Mouse (Mus musculus) kidney, embryonic 15.5 days (tissue): ENCODE results near the gene Clint1. TPM values are rescaled to one million over a fixed set of nuclear protein-coding genes. Genes with fewer than 3 reads are reported as not detected.
A peak's percentile ranks its signal among the peaks of the same experiment; 100 is the strongest.
"Not testable (repeated sequence)": the region's sequence is repeated elsewhere in the genome, so short reads cannot be mapped to it uniquely, and the experiment has no call there.

ENCODE experiments used
- ATAC-seq: fragments of 200-750 bp; cut with Nextera tagmentation; replicated peaks from 2 replicates; pipeline ENCODE4 v1.8.0; 2017; ENCODE audit warnings: moderate TSS enrichment; ENCODE audit not compliant: low FRiP score
- H3K27ac ChIP-seq: fragments of 300-500 bp; sonication (generic); 2 replicates; pipeline ENCODE4 v1.5.1; 2015; ENCODE audit warnings: mild to moderate bottlenecking, inconsistent platforms
- H3K27me3 ChIP-seq: fragments of 300-500 bp; sonication (generic); 2 replicates; pipeline ENCODE4 v1.6.1; 2015; ENCODE audit warnings: inconsistent platforms
- H3K36me3 ChIP-seq: fragments of 300-500 bp; sonication (generic); 2 replicates; pipeline ENCODE4 v1.6.1; 2015; ENCODE audit warnings: inconsistent platforms
- H3K4me1 ChIP-seq: fragments of 300-500 bp; sonication (generic); 2 replicates; pipeline ENCODE4 v1.6.1; 2015; ENCODE audit warnings: inconsistent platforms
- H3K4me2 ChIP-seq: fragments of 300-500 bp; sonication (generic); 2 replicates; pipeline ENCODE4 v1.6.1; 2015; ENCODE audit warnings: moderate library complexity, mild to moderate bottlenecking, inconsistent platforms
- H3K4me3 ChIP-seq: fragments of 300-500 bp; sonication (generic); replicated peaks from 2 replicates; pipeline ENCODE4 v1.5.1; 2015; ENCODE audit warnings: mild to moderate bottlenecking, inconsistent platforms
- H3K9ac ChIP-seq: fragments of 300-500 bp; sonication (generic); 2 replicates; pipeline ENCODE4 v1.6.1; 2015; ENCODE audit warnings: mild to moderate bottlenecking, inconsistent platforms
- H3K9me3 ChIP-seq: fragments of 300-500 bp; sonication (generic); replicated peaks from 2 replicates; pipeline ENCODE4 v1.6.1; 2016; ENCODE audit warnings: inconsistent platforms
- WGBS: fragments of 180-500 bp; shearing (Covaris S2); methylation state at CpG from one replicate; pipeline ENCODE4 v1.1.7; 2015; ENCODE audit warnings: mixed read lengths; 5-methylcytosine and 5-hydroxymethylcytosine counted together
- polyA plus RNA-seq: library from polyadenylated mRNA; unstranded; fragments of >200 nt; fragmentation: Nextera tagmentation; extraction: Ambion mirVana; gene quantifications from 2 replicates; pipeline ENCODE4 v1.2.1, GENCODE M21; 2015

The Clint1 gene
- polyA plus RNA-seq, 1 experiment from 2014 or later: 97.8 TPM

- H3K27ac ChIP-seq: no peak overlapping the region
- H3K4me1 ChIP-seq: peaks cover 21% of the 10 kb centered on the region
- no peak overlapping the region for H3K9ac ChIP-seq
- H3K27me3 ChIP-seq: no peaks in the 10 kb centered on the region
- no peaks in the 10 kb centered on the region for H3K36me3 ChIP-seq
- no peaks in the 10 kb centered on the region for H3K9me3 ChIP-seq
- no peak for ATAC-seq
- 80% methylated on average over 4 of the region's 4 CpGs for WGBS
- no peak overlapping the region for H3K4me2 ChIP-seq
- no peak overlapping the region for H3K4me3 ChIP-seq
These were observed 14.7 kb downstream of the Clint1 start for GRCm38 (mm10) chr11:45866534-45866933.

GRCm38 (mm10) chr11:45873666-45874065 is 21.8 kb downstream of the Clint1 start:
- ATAC-seq: no peak
- Histone ChIP-seq H3K4me2 (no peak overlapping the region), H3K9ac (no peak overlapping the region), H3K9me3 (no peaks in the 10 kb centered on the region), H3K4me3 (no peak overlapping the region), H3K27ac (no peak overlapping the region), H3K4me1 (peaks cover 37% of the 10 kb centered on the region), H3K27me3 (no peaks in the 10 kb centered on the region), H3K36me3 (0 out of 2 replicates have a peak, but pooled peaks cover 12% of the 10 kb centered on the region)
- 80% methylated on average over 1 of the region's 1 CpGs for WGBS

GRCm38 (mm10) chr11:45874251-45874650 is 22.4 kb downstream of the Clint1 start:
- no peaks in the 10 kb centered on the region for H3K9me3 ChIP-seq
- peaks cover 37% of the 10 kb centered on the region for H3K4me1 ChIP-seq
- H3K36me3 ChIP-seq: 0 out of 2 replicates have a peak, but pooled peaks cover 12% of the 10 kb centered on the region
- H3K4me2 ChIP-seq: no peak overlapping the region
- H3K27ac ChIP-seq: no peak overlapping the region
- ATAC-seq: no peak
- H3K27me3 ChIP-seq: no peaks in the 10 kb centered on the region
- WGBS: 94% methylated on average over 6 of the region's 6 CpGs
- H3K4me3 ChIP-seq: no peak overlapping the region
- H3K9ac ChIP-seq: no peak overlapping the region

- Histone ChIP-seq H3K9ac (no peak overlapping the region), H3K9me3 (no peaks in the 10 kb centered on the region), H3K27ac (no peak overlapping the region), H3K4me1 (peaks cover 41% of the 10 kb centered on the region), H3K4me2 (no peak overlapping the region), H3K27me3 (no peaks in the 10 kb centered on the region), H3K36me3 (0 out of 2 replicates have a peak, but pooled peaks cover 12% of the 10 kb centered on the region), H3K4me3 (no peak overlapping the region)
- 94% methylated on average over 7 of the region's 7 CpGs for WGBS
- no peak for ATAC-seq
These were observed 23.6 kb downstream of the Clint1 start for GRCm38 (mm10) chr11:45875351-45875935.

GRCm38 (mm10) chr11:45876036-45876435 is 24.2 kb downstream of the Clint1 start:
- no peak for ATAC-seq
- Histone ChIP-seq H3K9ac (no peak overlapping the region), H3K27me3 (no peaks in the 10 kb centered on the region), H3K4me1 (peaks cover 43% of the 10 kb centered on the region), H3K4me3 (no peak overlapping the region), H3K36me3 (0 out of 2 replicates have a peak, but pooled peaks cover 12% of the 10 kb centered on the region), H3K27ac (no peak overlapping the region), H3K4me2 (no peak overlapping the region), H3K9me3 (no peaks in the 10 kb centered on the region)
- 82% methylated on average over 2 of the region's 2 CpGs for WGBS

GRCm38 (mm10) chr11:45879366-45879765 is 27.5 kb downstream of the Clint1 start:
- H3K4me2 ChIP-seq, H3K9ac ChIP-seq, H3K27me3 ChIP-seq, H3K27ac ChIP-seq, H3K9me3 ChIP-seq, ATAC-seq, H3K4me3 ChIP-seq: not testable (repeated sequence)
- Histone ChIP-seq H3K4me1 (peaks cover 41% of the 10 kb centered on the region), H3K36me3 (0 out of 2 replicates have a peak, but pooled peaks cover 10% of the 10 kb centered on the region)
- 71% methylated on average over 4 of the region's 4 CpGs for WGBS

- H3K27ac ChIP-seq: peak overlapping the region; percentile 76
- H3K4me3 ChIP-seq: no peak overlapping the region
- H3K4me1 ChIP-seq: peaks cover 41% of the 10 kb centered on the region
- H3K9ac ChIP-seq: no peak overlapping the region
- H3K9me3 ChIP-seq: no peaks in the 10 kb centered on the region
- H3K36me3 ChIP-seq: peaks cover 23% of the 10 kb centered on the region
- no peaks in the 10 kb centered on the region for H3K27me3 ChIP-seq
- no peak overlapping the region for H3K4me2 ChIP-seq
- WGBS: 54% methylated on average over 6 of the region's 6 CpGs
- no peak for ATAC-seq
These were observed 29.3 kb downstream of the Clint1 start for GRCm38 (mm10) chr11:45881026-45881682.

- WGBS: 32% methylated on average over 5 of the region's 5 CpGs
- Histone ChIP-seq H3K27ac (peak overlapping the region; percentile 76), H3K9me3 (no peaks in the 10 kb centered on the region), H3K36me3 (peaks cover 23% of the 10 kb centered on the region), H3K4me2 (no peak overlapping the region), H3K4me3 (no peak overlapping the region), H3K9ac (no peak overlapping the region), H3K4me1 (peaks cover 40% of the 10 kb centered on the region), H3K27me3 (no peaks in the 10 kb centered on the region)
- ATAC-seq: 0 out of 2 replicates have a peak, but pooled peaks have one; percentile 38
These were observed 29.8 kb downstream of the Clint1 start for GRCm38 (mm10) chr11:45881683-45882068.

- Histone ChIP-seq H3K4me3 (no peak overlapping the region), H3K4me2 (no peak overlapping the region), H3K27me3 (no peaks in the 10 kb centered on the region), H3K4me1 (peaks cover 35% of the 10 kb centered on the region), H3K9me3 (no peaks in the 10 kb centered on the region), H3K36me3 (peaks cover 40% of the 10 kb centered on the region), H3K9ac (no peak overlapping the region), H3K27ac (no peak overlapping the region)
- 53% methylated on average over 8 of the region's 8 CpGs for WGBS
- no peak for ATAC-seq
These were observed 31.6 kb downstream of the Clint1 start for GRCm38 (mm10) chr11:45883270-45883931.

GRCm38 (mm10) chr11:45884029-45884428 is 32.2 kb downstream of the Clint1 start:
- H3K4me1 ChIP-seq: peaks cover 33% of the 10 kb centered on the region
- H3K27me3 ChIP-seq: no peaks in the 10 kb centered on the region
- H3K36me3 ChIP-seq: peaks cover 46% of the 10 kb centered on the region
- H3K4me3 ChIP-seq: no peak overlapping the region
- H3K27ac ChIP-seq: no peak overlapping the region
- WGBS: 50% methylated on average over 4 of the region's 4 CpGs
- no peak overlapping the region for H3K4me2 ChIP-seq
- H3K9ac ChIP-seq: no peak overlapping the region
- ATAC-seq: no peak
- no peaks in the 10 kb centered on the region for H3K9me3 ChIP-seq

GRCm38 (mm10) chr11:45885606-45886230 is 33.9 kb downstream of the Clint1 start:
- Histone ChIP-seq H3K27me3 (no peaks in the 10 kb centered on the region), H3K36me3 (peaks cover 63% of the 10 kb centered on the region), H3K9me3 (no peaks in the 10 kb centered on the region), H3K4me2 (no peak overlapping the region), H3K4me1 (peaks cover 21% of the 10 kb centered on the region), H3K4me3 (no peak overlapping the region), H3K9ac (no peak overlapping the region), H3K27ac (no peak overlapping the region)
- ATAC-seq: no peak
- WGBS: 84% methylated on average over 5 of the region's 5 CpGs

- peaks cover 71% of the 10 kb centered on the region for H3K36me3 ChIP-seq
- WGBS: 89% methylated on average over 5 of the region's 5 CpGs
- H3K27me3 ChIP-seq: no peaks in the 10 kb centered on the region
These were observed 34.7 kb downstream of the Clint1 start for GRCm38 (mm10) chr11:45886596-45886995.

More at GRCm38 (mm10) chr11:45886596-45886995, 34.7 kb downstream of the Clint1 start:
- no peak overlapping the region for H3K4me2 ChIP-seq
- no peak overlapping the region for H3K9ac ChIP-seq
- peaks cover 17% of the 10 kb centered on the region for H3K4me1 ChIP-seq
- H3K4me3 ChIP-seq: no peak overlapping the region
- no peak for ATAC-seq
- H3K27ac ChIP-seq: no peak overlapping the region
- no peaks in the 10 kb centered on the region for H3K9me3 ChIP-seq
